Mouse (Mus musculus) CD4-positive helper T cell, adult 2 months (primary cell): ENCODE data around the gene Plau.

Experiments
- DNase-seq: peaks from one replicate; pipeline ENCODE4 v3.0.0-alpha.2; 2012; ENCODE audit warnings: low read depth, missing footprints, low spot score

The Plau gene

DNA sequence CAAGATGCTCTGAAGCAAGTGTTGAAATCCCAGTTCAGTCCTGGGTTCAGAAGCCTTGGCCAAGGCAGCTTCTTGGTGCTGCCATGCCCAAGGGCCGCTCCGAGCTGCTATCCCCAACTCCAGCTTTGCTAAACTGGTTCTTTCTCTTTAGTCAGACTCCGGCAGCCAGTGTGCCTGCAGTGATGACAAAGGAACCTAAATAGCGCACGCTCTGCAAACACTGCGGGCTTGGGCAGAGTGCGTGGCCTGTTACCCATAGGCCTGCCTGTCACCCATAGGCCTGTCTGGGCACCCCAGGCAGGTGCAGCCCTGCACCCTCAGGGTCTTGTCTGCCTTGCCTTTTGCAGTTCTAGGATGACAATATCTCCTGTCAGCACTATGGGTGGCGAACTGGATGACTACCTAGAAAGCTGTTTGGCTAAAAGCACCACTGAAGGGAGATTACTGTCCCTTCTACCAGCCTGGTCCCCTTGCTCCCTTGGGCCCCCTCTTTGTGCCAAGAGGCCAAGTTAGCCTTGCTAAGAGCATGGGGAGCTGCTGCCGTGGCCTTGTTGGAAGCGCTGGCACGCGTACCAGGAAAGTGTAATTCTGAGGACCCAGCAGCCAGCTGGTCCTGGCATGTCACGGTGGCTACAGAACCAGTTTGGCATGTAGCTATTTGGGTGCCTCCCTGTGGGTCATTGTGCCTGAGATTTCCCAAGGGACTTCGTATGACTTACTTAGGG lies 30.2 kb upstream of the Plau start:
- DNase-seq: no peak

DNA sequence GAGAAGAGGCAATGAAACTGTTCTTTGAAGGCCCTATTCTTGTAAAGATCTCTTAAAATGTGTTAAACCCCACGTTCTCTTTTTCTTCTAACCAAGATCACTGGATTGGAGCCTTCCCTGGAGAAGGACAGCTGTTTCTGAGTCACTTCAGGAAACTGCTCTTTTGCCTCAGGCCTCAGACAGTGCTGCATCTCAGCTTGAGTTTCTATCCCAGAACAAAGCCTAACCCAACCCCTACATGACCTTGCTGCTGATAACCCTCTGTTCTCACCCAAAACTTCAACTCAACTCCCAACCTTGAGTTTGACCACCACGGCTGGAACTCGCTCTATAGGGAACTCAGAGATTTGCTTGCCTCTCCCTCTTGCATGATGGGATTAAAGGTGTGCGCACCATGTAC lies 27.1 kb upstream of the Plau start:
- DNase-seq: no peak

DNA sequence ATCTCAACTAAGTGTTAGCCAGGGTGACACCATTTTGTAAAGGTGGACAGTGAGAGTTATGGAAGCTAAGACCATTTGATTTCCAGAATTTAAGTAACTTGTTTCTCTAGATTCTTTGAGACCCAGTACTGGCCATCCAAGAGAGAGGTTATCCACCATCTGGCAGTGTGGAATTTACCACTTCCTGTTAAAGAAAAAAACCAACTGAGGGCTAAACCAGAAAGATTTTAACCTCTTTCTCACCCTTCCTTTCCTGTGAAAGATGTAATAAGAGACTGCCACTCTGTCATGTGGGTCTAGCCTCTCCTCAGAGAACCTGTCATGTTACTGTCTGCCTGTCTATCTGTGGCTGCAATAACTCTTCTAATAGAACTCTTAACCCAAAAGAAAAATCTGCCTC lies 26.6 kb upstream of the Plau start:
- no peak for DNase-seq

DNA sequence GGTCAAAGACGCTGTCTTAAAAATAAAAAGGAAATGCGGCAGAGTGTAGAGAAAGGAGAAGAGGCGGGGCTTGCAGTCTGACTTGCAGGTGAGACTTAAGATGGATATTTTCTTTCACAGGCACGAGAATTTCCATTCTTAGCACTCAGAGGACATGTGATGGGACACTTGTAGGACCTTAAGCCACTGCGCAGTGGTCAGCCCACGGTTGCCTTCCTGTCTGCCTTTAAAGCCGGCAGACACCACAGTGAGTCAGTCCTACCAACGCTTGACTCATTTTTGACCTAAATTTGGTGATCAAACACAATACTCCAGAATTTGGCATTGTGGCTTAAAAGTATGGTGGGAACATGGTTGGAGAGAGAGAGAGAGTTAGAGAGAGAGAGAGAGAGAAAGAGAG lies 25.2 kb upstream of the Plau start:
- peak; percentile 39 for DNase-seq

DNA sequence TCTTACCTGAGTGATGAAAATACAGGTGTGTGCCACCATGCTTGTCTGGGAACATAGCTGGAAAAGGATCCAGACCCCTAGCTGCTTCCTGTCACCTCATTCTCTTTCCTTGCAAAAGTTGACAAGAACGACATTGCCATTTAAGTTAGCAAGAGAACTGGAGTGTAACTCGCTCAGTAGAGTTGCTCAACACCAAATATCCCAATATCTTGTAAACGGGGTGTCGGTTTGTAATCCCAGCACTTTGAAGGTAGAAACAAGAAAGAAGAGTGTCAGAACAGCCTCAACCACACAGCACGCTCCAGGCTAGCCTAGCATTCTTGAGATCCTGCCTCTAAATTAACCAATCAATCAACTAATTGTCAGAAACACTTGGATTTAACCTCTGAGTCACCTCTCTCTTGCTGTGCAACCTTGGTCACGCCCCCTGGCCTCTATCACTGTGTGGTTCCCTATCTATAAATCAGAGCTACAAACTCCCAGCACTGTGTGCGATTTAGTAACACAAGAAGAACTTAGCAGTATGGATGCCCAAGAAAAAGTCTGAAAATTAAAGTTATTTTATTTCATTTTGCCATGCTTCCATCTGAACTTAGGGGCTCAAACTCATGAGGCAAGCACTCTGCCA lies 24.6 kb upstream of the Plau start:
- peak; percentile 25 for DNase-seq

DNA sequence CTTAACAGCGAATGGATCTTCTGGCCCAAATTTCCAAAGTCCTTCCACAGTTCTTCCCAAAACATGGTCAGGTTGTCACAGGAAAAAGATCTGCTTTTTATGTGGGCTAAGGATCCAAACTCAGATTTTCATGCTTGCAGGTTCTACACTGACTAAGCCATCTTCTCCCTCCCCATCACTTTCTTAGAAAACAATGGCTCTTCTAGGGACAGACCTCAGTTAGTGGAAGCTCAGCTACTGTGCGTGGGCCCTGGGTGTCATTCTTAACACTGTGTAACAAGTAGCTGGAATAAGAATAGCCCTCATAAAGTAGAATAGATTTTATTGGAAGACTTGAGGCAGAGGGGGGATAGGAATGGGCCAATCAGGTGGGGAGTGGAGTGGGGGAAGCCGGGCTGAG lies 21.0 kb upstream of the Plau start:
- no peak for DNase-seq

DNA sequence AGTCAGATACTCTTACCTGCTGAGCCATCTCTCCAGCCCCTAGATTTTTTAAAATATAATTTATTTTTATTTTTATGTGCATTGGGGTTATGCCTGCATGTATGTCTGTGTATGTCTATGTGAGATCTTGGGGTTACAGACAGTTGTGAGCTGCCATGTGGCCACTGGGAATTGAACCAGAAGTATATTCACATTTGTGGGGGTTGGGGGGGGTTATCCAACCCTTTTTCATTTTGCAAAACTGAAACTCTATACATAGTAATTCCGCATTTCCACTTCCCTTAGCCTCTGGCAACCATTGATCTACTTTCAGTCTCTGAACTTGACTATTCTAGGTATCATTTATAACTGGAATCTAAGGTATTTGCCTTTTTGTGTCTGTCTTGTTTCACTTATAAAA lies 11.9 kb upstream of the Plau start:
- no peak for DNase-seq

DNA sequence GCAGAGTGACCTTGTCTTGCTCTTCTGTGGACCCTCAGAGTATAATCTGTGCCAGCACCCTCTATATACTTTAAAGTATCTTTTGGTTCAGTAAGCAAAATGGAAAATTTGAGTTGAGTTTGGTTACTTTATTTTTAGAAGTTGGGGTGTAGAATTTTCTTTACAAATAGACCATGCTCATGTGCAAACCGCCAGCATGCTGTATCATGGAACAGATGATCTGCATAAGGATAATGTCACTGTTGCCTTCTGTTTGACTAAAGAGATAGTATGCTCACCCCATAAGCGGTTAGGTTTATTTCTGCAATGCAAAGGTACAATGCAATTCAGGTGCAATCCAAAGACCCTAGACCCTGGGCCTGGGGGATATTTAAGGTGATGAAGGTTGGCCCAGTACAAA lies 10.9 kb upstream of the Plau start:
- DNase-seq: no peak

DNA sequence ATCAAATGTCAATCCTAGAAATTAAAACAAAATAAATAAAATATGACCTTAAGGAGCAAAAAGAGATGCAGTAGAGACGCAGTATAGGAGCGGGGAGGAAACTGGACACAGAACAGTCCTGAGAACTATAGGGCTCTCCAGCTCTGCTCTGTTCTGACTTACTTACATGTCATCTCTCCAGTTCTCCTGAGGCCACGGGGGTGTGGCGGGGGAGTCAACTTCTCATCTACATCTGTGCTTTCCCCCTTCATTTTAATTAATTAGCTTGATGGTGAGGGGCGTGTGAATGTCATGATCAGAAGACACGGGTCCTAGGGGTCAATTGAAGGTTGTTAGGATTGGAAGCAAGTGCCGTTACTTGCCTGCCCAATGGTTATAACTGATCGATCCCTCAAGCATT lies 9.4 kb upstream of the Plau start:
- DNase-seq: no peak

DNA sequence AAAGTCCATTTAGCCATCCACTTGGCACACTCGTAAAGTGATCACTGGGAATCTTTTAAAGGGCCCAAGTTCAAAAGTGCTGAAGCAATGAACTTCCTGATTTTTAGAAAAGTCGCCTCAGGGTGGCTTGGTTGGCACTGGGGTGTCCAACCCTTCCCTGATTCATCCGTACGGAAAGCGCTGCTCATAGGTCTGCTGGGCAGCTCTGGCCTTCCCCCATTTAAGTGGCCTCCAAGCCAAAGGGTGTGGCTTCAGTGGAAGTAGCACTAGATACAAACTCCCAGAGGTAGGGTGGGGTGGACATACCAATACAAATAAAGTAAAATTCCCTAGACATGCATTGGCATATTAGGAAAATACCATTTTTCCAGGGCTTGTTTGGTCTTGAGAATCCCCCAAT lies 9.0 kb upstream of the Plau start:
- DNase-seq: no peak

DNA sequence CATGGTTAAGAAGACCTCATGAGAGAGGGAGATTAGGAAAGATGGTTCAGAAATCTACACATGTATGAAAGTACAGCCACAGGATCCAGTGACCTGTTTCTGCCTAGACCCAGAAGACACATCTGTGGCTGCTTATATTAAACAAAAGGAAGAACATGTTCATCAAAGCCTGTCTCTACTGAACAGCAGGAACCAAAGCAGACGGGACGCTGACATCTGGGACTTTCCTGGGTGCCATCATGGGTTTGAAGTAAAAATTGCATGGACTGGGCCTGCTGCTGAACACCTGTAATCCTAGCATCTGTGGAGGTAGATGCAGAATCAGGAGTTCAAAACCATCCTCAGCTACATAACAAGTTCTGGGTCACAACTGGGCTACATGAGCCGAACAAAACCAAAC lies 7.9 kb upstream of the Plau start:
- DNase-seq: no peak

DNA sequence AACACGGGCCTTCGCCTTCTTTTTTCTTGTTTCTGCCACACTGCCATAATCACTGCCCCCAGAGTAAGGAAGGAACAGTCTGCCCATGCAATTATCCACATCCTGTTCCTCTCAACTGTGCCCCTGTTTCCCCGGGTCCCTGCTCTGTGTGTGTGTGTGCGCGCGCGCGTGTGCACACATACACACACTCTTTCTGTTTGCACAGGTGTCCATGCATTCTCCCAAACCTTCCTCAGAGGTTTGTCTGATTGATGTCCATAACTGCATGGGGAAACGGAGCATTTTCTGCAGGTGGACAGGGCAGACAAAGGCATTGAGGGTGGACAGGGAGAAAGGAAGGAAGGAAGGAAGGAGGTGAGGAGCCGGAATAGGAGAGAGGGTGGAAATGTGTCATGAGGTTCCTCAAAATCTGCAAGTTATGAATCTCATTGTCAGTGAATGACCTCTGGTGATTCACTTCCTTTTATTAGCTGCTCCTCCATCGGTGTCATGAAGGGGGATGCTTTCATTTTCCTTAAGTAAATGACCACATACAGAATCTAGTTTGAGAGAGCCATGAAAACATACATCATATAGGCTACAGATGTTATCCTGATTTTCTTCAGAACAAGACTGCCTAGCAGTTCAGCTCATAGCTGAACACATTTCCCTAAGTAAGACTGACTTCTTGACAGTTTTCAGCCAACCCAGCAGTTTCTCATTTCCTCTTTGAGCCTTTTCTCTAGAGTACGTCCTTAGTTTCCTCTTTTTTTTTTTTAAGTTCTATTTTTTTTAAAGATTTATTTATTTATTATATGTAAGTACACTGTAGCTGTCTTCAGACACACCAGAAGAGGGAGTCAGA lies 6.7 kb upstream of the Plau start:
- DNase-seq: no peak

DNA sequence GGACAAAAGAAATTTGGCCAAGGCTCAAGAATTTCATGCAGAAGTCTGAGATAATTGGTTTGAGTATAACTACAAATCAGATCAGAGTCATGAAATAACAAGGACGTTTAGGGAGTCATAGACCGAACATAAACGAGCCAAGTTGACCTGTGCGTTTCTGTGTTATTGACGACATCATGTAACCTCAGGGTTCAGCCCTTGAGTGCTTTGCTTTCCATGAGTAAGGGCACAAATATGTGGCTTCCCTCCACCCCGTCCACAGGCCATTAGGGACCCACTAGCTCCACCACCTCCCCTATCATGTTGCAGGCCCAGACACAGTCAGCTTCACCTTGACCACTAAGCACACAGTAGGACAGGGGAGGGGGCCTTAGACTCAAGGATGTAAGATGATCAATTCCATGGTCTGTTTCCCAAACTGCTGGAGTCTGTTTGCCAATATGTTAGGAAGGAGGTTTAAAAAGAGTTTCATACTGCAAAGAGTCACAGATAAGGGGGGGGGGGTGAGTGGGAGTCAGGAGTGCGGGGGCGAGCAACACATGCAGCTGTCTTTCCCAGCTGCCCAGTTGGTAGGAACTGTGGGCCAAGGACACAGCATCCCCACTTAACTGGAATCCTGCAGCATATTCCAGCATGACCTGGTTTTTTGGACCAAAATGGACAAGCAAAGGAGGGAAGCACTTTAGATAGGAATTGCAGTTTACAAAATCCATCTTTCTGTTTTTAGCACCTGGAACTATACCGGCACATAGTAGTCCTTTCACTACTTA lies 5.1 kb upstream of the Plau start:
- DNase-seq: no peak

DNA sequence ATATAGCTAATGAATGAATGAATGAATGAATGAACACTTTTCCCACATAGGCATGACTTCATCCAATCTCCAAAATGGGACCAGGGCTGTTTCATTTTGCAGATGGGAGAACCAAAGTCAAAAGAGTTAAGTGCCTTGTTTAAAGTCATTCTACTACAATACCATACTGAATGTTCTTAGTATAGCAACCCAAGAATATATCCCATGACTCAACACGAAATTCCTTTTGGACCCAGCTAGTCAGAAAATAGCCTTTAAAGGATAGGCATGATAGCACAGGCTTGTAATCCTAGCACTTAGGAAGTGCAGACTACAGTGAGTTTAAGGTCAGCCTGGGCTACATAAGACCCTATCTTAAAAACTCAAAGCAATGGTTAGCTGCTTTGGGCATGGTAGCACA lies 4.5 kb upstream of the Plau start:
- no peak for DNase-seq

DNA sequence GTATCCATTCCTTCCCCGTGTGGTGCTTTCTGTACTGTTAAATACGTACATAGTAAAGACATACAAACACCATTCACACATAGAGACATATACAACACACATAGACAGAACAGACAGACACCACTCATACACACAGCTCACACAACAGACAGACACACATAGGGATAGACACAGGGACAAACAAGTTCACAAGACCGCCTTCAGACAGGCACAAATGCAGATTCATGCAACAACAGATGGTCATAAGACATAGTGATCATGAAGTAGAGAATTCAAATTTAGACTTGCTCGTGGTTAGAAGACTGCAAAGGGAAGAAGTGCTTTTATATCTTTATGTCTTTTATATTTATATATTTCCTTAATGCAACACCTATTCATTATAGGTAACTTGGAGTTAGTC lies 2.9 kb upstream of the Plau start:
- no peak for DNase-seq

DNA sequence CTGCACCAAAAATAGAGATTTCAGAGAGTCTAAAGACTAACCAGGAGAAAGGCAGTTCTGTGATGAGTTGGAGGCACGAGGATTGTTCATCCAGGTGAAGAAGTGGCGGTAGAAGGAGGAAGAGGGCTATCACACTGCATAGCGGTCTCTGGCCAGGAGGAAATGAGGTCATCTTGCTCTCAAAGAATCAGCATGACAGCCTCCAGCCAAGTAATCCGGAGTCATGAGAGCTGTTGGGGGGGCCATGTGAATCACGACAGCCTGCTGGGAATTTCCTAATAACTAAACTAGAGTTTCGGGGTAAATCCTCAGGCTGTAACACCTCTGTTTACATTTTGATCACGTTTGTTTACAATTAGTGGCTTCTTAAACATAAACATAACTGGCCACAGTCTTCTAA lies 2.3 kb upstream of the Plau start:
- no peak for DNase-seq

DNA sequence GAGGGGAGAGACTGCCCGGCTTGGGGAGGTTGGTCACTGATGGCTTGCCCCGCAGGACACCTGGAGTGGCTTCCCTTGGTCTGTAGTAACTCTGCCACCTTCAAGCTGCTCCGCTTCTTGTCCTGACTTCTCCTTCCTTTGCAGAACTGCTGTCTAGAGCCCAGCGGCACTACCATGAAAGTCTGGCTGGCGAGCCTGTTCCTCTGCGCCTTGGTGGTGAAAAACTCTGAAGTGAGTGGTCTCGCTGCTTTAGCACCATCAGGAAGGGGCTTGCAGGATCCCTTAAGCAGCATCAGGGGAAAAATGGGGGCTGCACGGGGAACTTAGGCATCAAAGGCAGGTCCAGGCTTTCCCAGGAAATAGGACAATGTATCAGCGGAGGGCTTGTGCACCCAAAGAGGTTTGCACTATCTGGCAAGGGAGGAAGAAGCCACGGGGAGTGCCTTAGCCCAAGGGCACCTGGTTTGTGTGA lies 481 bp downstream of the Plau start:
- DNase-seq: no peak

DNA sequence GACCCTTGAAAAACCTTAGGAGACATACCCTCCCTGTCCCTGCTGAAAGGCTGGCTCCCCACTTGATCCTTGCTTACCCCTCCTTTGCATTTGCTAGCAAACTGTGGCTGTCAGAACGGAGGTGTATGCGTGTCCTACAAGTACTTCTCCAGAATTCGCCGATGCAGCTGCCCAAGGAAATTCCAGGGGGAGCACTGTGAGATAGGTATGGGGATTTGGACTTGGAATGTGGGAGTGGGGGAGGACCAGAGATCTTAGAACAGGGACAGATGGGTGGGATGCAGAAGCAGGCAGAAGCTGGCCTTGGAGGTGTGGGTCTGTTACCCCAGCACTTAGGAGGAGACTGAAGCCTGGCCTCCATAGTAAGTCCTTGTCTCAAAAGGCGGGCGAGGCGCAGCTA lies 1.2 kb downstream of the Plau start:
- no peak for DNase-seq

DNA sequence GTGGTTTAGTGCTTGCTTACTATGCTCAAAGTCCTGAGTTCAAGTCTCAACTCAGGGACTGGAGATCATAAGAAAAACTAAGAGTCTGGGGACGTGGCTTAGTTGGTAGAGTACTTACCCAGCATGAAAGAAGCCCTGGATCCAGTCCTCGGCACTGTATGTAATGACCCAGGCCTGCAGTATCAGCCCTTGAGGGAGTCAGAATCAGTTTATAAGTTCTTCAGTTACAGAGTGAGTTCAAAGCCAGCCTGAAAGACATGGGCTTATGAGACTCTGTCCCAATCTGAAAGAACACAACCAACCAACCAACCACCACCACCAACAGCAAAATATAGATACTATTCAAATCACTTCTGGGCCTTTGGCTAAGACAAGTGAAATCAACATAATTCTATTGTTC lies 5.1 kb downstream of the Plau start:
- DNase-seq: no peak

DNA sequence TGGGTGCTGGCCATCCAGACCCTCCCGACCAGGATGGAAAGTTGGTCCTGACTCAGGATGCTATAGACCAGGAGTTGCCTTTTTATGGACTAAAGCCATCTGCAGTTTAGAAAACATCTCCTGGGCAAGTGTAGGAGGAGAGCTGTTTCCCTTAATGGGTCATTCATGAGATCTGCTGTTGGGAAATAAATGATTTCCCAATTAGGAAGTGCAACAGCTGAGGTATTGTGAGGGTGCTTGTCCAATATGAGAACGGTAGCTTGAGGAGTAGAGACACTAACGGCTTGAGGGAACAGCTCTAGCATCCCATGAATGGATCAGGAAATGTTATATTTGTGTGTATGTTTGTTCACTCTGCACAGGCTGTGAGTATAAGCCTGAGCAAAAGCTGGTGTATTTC lies 6.2 kb downstream of the Plau start:
- no peak for DNase-seq

DNA sequence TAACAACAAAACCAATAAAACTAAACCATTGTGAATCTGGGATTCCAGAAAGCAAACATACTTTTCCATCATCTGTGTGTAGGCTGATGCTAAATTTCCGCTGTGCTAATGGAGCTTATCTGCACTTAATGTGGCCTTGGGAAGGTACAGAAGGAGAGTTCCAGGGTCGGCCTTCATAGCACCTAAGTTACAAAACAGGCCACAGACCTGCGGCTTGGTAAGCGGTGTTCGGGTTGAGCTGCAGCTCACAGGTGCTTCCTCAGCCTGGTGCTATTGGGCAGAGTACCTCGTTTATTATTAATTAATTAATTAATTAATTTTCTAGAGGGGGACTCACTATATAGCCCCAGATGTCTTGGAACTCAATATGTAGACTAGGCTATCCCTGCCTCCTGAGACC lies 7.7 kb downstream of the Plau start:
- DNase-seq: no peak
